Mouse (Mus musculus) Patski (cell line): ENCODE results near the gene Mtmr11. TPM values are rescaled to one million over a fixed set of nuclear protein-coding genes. Genes with fewer than 3 reads are reported as not detected.

Source experiments
- ATAC-seq: fragments of 100-300 bp; one replicate; pipeline ENCODE4 v1.8.0; 2021
- CTCF ChIA-PET: fragments of 350-600 bp; sonication (Branson Sonifier 250); formaldehyde crosslinking; loops from one replicate; lab custom pipeline; 2022; ENCODE audit warnings: inconsistent platforms; lab: Charles Lee
- POLR2A ChIA-PET: fragments of 350-600 bp; sonication (Branson Sonifier 250); formaldehyde crosslinking; loops from one replicate; lab custom pipeline; 2022; ENCODE audit warnings: antibody characterized with exemption, inconsistent platforms; lab: Charles Lee
- DNase-seq: peaks from one replicate; pipeline ENCODE4 v3.0.0-alpha.2; 2011; ENCODE audit warnings: low read depth, low spot score
- H3K27me3 ChIP-seq: fragments of 371-371 bp; one replicate; pipeline ENCODE4 v1.5.1; 2021
- CTCF ChIP-seq: fragments of 100-300 bp; IDR thresholded peaks from one replicate; pipeline ENCODE4 v1.5.1; 2021
- in situ Hi-C: fragments of 300-500 bp; cut with MboI; formaldehyde crosslinking; loops from 3 replicates; pipeline ENCODE4 v1.11.1; 2018; ENCODE audit warnings: low pct_unique_long_range_greater_than_20kb, mixed read lengths
- polyA plus RNA-seq: library from polyadenylated mRNA; unstranded; gene quantifications from one replicate; pipeline ENCODE4 v1.2.3, GENCODE M21; 2021

Gene Mtmr11
- polyA plus RNA-seq, 1 experiment from 2014 or later, result 104 TPM

GRCm38 (mm10) chr3:96147950-96148349 is 13.9 kb upstream of the Mtmr11 start:
- TF ChIP-seq CTCF, result peak; percentile 90
- CTCF ChIA-PET, result interaction anchor here (0.5 to 12.0 kb wide), 25 partner anchors 10 to 114 kb away, joined by 3 to 190 read pairs (median 5); partner anchors contain the start of genes Bola1, Hist2h2ab, Mtmr11 and Otud7b
- in situ Hi-C loops, result loop anchor here (5.0 kb wide), 2 partner anchors 61 to 181 kb away; no protein-coding TSS in a partner anchor

DNA sequence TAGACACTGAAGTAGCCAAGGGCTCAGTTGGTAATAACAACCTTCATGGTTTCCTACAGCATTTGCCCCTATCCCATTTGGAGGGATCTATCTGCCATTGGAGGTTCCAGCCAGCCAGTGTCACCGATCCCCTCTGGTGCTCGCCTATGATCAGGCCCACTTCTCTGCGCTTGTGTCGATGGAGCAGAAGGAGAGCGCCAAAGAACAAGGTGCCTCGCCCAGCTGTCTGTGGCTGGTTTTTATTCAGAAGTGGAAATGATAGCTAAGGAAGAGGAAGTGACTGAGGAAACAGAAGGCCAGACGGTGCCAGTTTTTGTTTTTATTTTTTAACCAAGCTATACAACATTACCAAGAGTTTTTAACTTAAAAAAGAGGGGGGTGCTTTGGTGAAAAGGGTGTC is 10.0 kb upstream of the Mtmr11 start:
- ATAC-seq (no peak), DNase-seq (no peak)
- in situ Hi-C loops, result no loop called here
- no peaks in the 10 kb centered on the region for H3K27me3 ChIP-seq
- TF ChIP-seq CTCF, result no peak
- ChIA-PET POLR2A (no interaction called here), CTCF (interaction anchor here (1.1 to 5.2 kb wide), 7 partner anchors 9 to 85 kb away, joined by 3 to 33 read pairs (median 8); partner anchors contain the start of gene Mtmr11)

More at GRCm38 (mm10) chr3:96147950-96148349, 13.9 kb upstream of the Mtmr11 start:
- no peak for DNase-seq
- POLR2A ChIA-PET, result interaction anchor here (0.6 to 0.8 kb wide), 2 partner anchors 22 to 179 kb away, joined by 3 read pairs; no protein-coding TSS in a partner anchor
- no peaks in the 10 kb centered on the region for H3K27me3 ChIP-seq
- no peak for ATAC-seq

- in situ Hi-C loops, result no loop called here
- no peaks in the 10 kb centered on the region for H3K27me3 ChIP-seq
- TF ChIP-seq CTCF, result no peak
- ChIA-PET CTCF (interaction anchor here (0.9 to 5.2 kb wide), 6 partner anchors 8 to 86 kb away, joined by 3 to 33 read pairs (median 9); partner anchors contain the start of gene Mtmr11), POLR2A (interaction anchor here (0.6 to 1.1 kb wide), 4 partner anchors 9 to 83 kb away, joined by 3 to 5 read pairs (median 3); partner anchors contain the start of gene Mtmr11)
- no peak for ATAC-seq
- DNase-seq, result no peak
Measured at GRCm38 (mm10) chr3:96152611-96153010, 9.2 kb upstream of the Mtmr11 start.

DNA sequence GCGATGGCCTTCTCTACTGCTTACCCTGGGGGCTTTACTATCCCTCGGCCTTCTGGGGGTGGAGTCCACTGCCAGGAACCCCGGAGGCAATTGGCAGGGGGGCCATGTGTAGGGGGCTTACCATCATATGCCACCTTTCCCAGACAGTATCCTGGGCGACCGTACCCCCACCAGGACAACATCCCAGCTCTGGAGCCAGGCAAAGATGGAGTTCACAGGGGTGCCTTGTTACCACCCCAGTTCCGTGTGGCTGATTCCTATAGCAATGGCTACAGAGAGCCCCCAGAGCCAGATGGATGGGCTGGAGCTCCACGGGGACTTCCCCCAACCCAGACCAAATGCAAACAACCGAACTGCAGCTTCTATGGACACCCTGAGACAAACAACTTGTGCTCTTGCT is 6.3 kb upstream of the Mtmr11 start:
- CTCF ChIA-PET, result interaction anchor here (1.4 to 5.2 kb wide), 4 partner anchors 22 to 89 kb away, joined by 3 to 33 read pairs (median 5); no protein-coding TSS in a partner anchor
- no peaks in the 10 kb centered on the region for H3K27me3 ChIP-seq
- TF ChIP-seq CTCF, result no peak

GRCm38 (mm10) chr3:96159820-96160219 is 2.0 kb upstream of the Mtmr11 start:
- no peak for TF ChIP-seq CTCF
- POLR2A ChIA-PET, result interaction anchor here (0.7 to 5.0 kb wide), 8 partner anchors 13 to 102 kb away, joined by 3 to 49 read pairs (median 6); partner anchors contain the start of genes Otud7b, Sf3b4 and Vps45
- no peaks in the 10 kb centered on the region for H3K27me3 ChIP-seq
- CTCF ChIA-PET, result interaction anchor here (1.5 to 4.1 kb wide), 8 partner anchors 8 to 94 kb away, joined by 5 to 26 read pairs (median 12); partner anchors contain the start of genes Bola1 and Hist2h2ab
- in situ Hi-C loops, result loop anchor here (10.0 kb wide), 1 partner anchor 495 kb away; no protein-coding TSS in a partner anchor
- ATAC-seq, result peak; percentile 15
- DNase-seq, result no peak

More for the DNA sequence above, 6.3 kb upstream of the Mtmr11 start:
- POLR2A ChIA-PET, result interaction anchor here (1.4 kb wide), 1 partner anchor 87 kb away, joined by 3 read pairs; no protein-coding TSS in a partner anchor
- no peak for DNase-seq
- in situ Hi-C loops, result no loop called here
- no peak for ATAC-seq

GRCm38 (mm10) chr3:96160222-96160802 is 1.5 kb upstream of the Mtmr11 start:
- ChIA-PET POLR2A (interaction anchor here (0.7 to 5.0 kb wide), 9 partner anchors 13 to 102 kb away, joined by 3 to 49 read pairs (median 7); partner anchors contain the start of genes Bola1, Hist2h2ab, Otud7b and Sf3b4), CTCF (interaction anchor here (0.9 to 4.3 kb wide), 15 partner anchors 9 to 99 kb away, joined by 3 to 26 read pairs (median 5); partner anchors contain the start of genes Bola1, Hist2h2ab and Sf3b4)
- no peak for TF ChIP-seq CTCF
- in situ Hi-C loops, result loop anchor here (10.0 kb wide), 1 partner anchor 496 kb away; no protein-coding TSS in a partner anchor
- peak; percentile 83 for ATAC-seq
- peak; percentile 86 for DNase-seq
- H3K27me3 ChIP-seq, result no peaks in the 10 kb centered on the region

- ATAC-seq, result peak; percentile 34
Measured at GRCm38 (mm10) chr3:96160803-96161516, 844 bp upstream of the Mtmr11 start.

DNA sequence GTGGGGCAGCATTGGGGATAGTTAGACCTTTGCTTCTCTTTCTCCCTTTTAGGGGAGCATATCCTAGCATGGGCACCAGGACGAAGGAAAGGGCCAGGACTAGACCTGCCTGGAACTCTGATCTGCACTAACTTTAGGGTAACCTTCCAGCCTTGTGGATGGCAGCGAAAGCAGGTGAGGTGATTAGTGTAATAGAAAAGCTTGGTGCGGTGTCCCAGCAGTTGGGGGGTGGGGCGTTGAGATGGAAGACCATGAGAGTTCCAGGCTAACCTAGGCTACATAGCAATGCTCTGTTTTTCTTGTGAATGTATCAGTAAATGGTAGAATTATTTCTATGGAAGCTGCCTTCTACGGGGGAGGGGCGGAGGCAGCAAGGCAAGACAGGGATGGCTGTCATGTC is 1.2 kb downstream of the Mtmr11 start:
- DNase-seq, result no peak
- in situ Hi-C loops, result loop anchor here (10.0 kb wide), 1 partner anchor 498 kb away; no protein-coding TSS in a partner anchor
- ChIA-PET CTCF (interaction anchor here (1.3 to 4.3 kb wide), 5 partner anchors 9 to 97 kb away, joined by 3 to 26 read pairs (median 17); partner anchors contain the start of genes Bola1, Hist2h2ab and Sf3b4), POLR2A (interaction anchor here (0.6 to 5.0 kb wide), 8 partner anchors 10 to 278 kb away, joined by 4 to 49 read pairs (median 12); partner anchors contain the start of genes Bola1, Hist2h2ab, Hist2h2ac and Hist2h2be)
- no peaks in the 10 kb centered on the region for H3K27me3 ChIP-seq
- TF ChIP-seq CTCF, result no peak
- ATAC-seq, result no peak

More at GRCm38 (mm10) chr3:96160803-96161516, 844 bp upstream of the Mtmr11 start:
- ChIA-PET CTCF (interaction anchor here (0.9 to 4.3 kb wide), 16 partner anchors 9 to 100 kb away, joined by 3 to 26 read pairs (median 5); partner anchors contain the start of genes Bola1, Hist2h2ab and Sf3b4), POLR2A (interaction anchor here (0.5 to 5.0 kb wide), 16 partner anchors 8 to 215 kb away, joined by 3 to 49 read pairs (median 6); partner anchors contain the start of genes Bola1, Hist2h2ab, Hist2h2ac and Hist2h2be)
- DNase-seq, result peak; percentile 76
- no peak for TF ChIP-seq CTCF
- in situ Hi-C loops, result loop anchor here (10.0 kb wide), 1 partner anchor 496 kb away; no protein-coding TSS in a partner anchor
- H3K27me3 ChIP-seq, result no peaks in the 10 kb centered on the region

- CTCF ChIA-PET, result no interaction called here
Measured at GRCm38 (mm10) chr3:96168466-96169158, 6.8 kb downstream of the Mtmr11 start.

More at GRCm38 (mm10) chr3:96168466-96169158, 6.8 kb downstream of the Mtmr11 start:
- H3K27me3 ChIP-seq, result no peaks in the 10 kb centered on the region
- POLR2A ChIA-PET, result interaction anchor here (2.0 kb wide), 1 partner anchor 51 kb away, joined by 8 read pairs; the partner anchor contains the start of genes Bola1 and Hist2h2ab
- DNase-seq, result no peak
- no peak for ATAC-seq
- no peak for TF ChIP-seq CTCF
- in situ Hi-C loops, result loop anchor here (10.0 kb wide), 1 partner anchor 504 kb away; no protein-coding TSS in a partner anchor
